Mouse (Mus musculus): ENCODE measurements around the gene Olfr641. TPM values are rescaled to one million over a fixed set of nuclear protein-coding genes. Genes with fewer than 3 reads are reported as not detected.

The Olfr641 gene
- polyA plus RNA-seq, 1 experiment from 2014 or later: not detected

GRCm38 (mm10) chr7:104071769-104072168 is 36.5 kb downstream of the Olfr641 start, which contains the start of gene Olfr644:
TSS of gene Olfr644 (minus strand) at chr7:104071869.
- no peak for ATAC-seq (ENCODE audit: low FRiP score)
- H3K4me1 ChIP-seq: no peaks in the 10 kb centered on the region
- WGBS: 75% methylated on average over 2 of the region's 2 CpGs
- no peak within 1 kb of the TSS for H3K9ac ChIP-seq (replicated peaks)
- no peak within 1 kb of the TSS for H3K4me2 ChIP-seq
- H3K4me3 ChIP-seq (replicated peaks): no peak within 1 kb of the TSS
- H3K27me3 ChIP-seq (replicated peaks): no peaks in the 10 kb centered on the region
- no peaks in the 10 kb centered on the region for H3K36me3 ChIP-seq
- no peaks in the 10 kb centered on the region for H3K9me3 ChIP-seq (replicated peaks)
- no peak within 1 kb of the TSS for H3K27ac ChIP-seq (replicated peaks)

- Histone ChIP-seq H3K36me3 (no peaks in the 10 kb centered on the region), H3K9ac (replicated peaks) (no peak within 1 kb of the TSS), H3K4me2 (no peak within 1 kb of the TSS), H3K27me3 (replicated peaks) (no peaks in the 10 kb centered on the region), H3K4me1 (no peaks in the 10 kb centered on the region), H3K27ac (replicated peaks) (no peak within 1 kb of the TSS), H3K4me3 (replicated peaks) (no peak within 1 kb of the TSS), H3K9me3 (replicated peaks) (no peaks in the 10 kb centered on the region)
- 75% methylated on average over 1 of the region's 1 CpGs for WGBS
- ATAC-seq (ENCODE audit: low FRiP score): no peak
Observed at GRCm38 (mm10) chr7:104085365-104085764, 50.1 kb downstream of the Olfr641 start, which contains the start of gene Olfr645. TSS of gene Olfr645 (minus strand) at chr7:104085465.

Other genes with a start within 250 kb of the Olfr641 start
- gene Olfr67, start 243.6 kb upstream of the Olfr641 start, polyA plus RNA-seq (2015; fragmentation: Nextera tagmentation; extraction: Ambion mirVana): not detected in 2 replicates
- gene Hbb-bt, start 221.4 kb upstream of the Olfr641 start, polyA plus RNA-seq (2015; fragmentation: Nextera tagmentation; extraction: Ambion mirVana): 1,593 and 1,794 TPM in 2 replicates
- 4,647 and 5,279 TPM in 2 replicates for gene Hbb-bs, start 207.3 kb upstream of the Olfr641 start, polyA plus RNA-seq (2015; fragmentation: Nextera tagmentation; extraction: Ambion mirVana)
- not detected in 2 replicates for gene Hbb-bh2, start 194.9 kb upstream of the Olfr641 start, polyA plus RNA-seq (2015; fragmentation: Nextera tagmentation; extraction: Ambion mirVana)
- gene Hbb-bh1, start 192.3 kb upstream of the Olfr641 start, polyA plus RNA-seq (2015; fragmentation: Nextera tagmentation; extraction: Ambion mirVana): 1.5 and 2.4 TPM in 2 replicates
- gene Hbb-y, start 182.2 kb upstream of the Olfr641 start, polyA plus RNA-seq (2015; fragmentation: Nextera tagmentation; extraction: Ambion mirVana): 141 and 250 TPM in 2 replicates
- gene Olfr66, start 149.2 kb upstream of the Olfr641 start, polyA plus RNA-seq (2015; fragmentation: Nextera tagmentation; extraction: Ambion mirVana): not detected in 2 replicates
- not detected in 2 replicates for gene Olfr64, start 141.0 kb upstream of the Olfr641 start, polyA plus RNA-seq (2015; fragmentation: Nextera tagmentation; extraction: Ambion mirVana)
- not detected in 2 replicates for gene Olfr65, start 132.0 kb upstream of the Olfr641 start, polyA plus RNA-seq (2015; fragmentation: Nextera tagmentation; extraction: Ambion mirVana)
- not detected in 2 replicates for gene Olfr631, start 106.6 kb upstream of the Olfr641 start, polyA plus RNA-seq (2015; fragmentation: Nextera tagmentation; extraction: Ambion mirVana)
- gene Olfr632, start 101.1 kb upstream of the Olfr641 start, polyA plus RNA-seq (2015; fragmentation: Nextera tagmentation; extraction: Ambion mirVana): not detected in 2 replicates
- gene Olfr633, start 91.0 kb upstream of the Olfr641 start, polyA plus RNA-seq (2015; fragmentation: Nextera tagmentation; extraction: Ambion mirVana): not detected in 2 replicates
- gene Olfr635, start 64.3 kb upstream of the Olfr641 start, polyA plus RNA-seq (2015; fragmentation: Nextera tagmentation; extraction: Ambion mirVana): 0.03 TPM in 1 of 2 replicates, not detected in the other
- not detected in 2 replicates for gene Olfr638, start 36.7 kb upstream of the Olfr641 start, polyA plus RNA-seq (2015; fragmentation: Nextera tagmentation; extraction: Ambion mirVana)
- gene Olfr639, start 18.1 kb upstream of the Olfr641 start, polyA plus RNA-seq (2015; fragmentation: Nextera tagmentation; extraction: Ambion mirVana): 0.03 TPM in 1 of 2 replicates, not detected in the other
- not detected in 2 replicates for gene Olfr640, start 9.9 kb upstream of the Olfr641 start, polyA plus RNA-seq (2015; fragmentation: Nextera tagmentation; extraction: Ambion mirVana)
- gene Olfr642, start 17.2 kb downstream of the Olfr641 start, polyA plus RNA-seq (2015; fragmentation: Nextera tagmentation; extraction: Ambion mirVana): not detected in 2 replicates
- not detected in 2 replicates for gene 4930516K23Rik, start 26.0 kb downstream of the Olfr641 start, polyA plus RNA-seq (2015; fragmentation: Nextera tagmentation; extraction: Ambion mirVana)
- not detected in 2 replicates for gene Olfr644, start 36.4 kb downstream of the Olfr641 start, polyA plus RNA-seq (2015; fragmentation: Nextera tagmentation; extraction: Ambion mirVana)
- not detected in 2 replicates for gene Olfr645, start 50.0 kb downstream of the Olfr641 start, polyA plus RNA-seq (2015; fragmentation: Nextera tagmentation; extraction: Ambion mirVana)
- gene Olfr646, start 69.4 kb downstream of the Olfr641 start, polyA plus RNA-seq (2015; fragmentation: Nextera tagmentation; extraction: Ambion mirVana): not detected in 2 replicates
- gene Ubqln5, start 94.4 kb downstream of the Olfr641 start, polyA plus RNA-seq (2015; fragmentation: Nextera tagmentation; extraction: Ambion mirVana): not detected in 2 replicates
- gene Olfr643, start 102.0 kb downstream of the Olfr641 start, polyA plus RNA-seq (2015; fragmentation: Nextera tagmentation; extraction: Ambion mirVana): not detected in 2 replicates
- not detected in 2 replicates for gene Ubqln3, start 107.8 kb downstream of the Olfr641 start, polyA plus RNA-seq (2015; fragmentation: Nextera tagmentation; extraction: Ambion mirVana)
- not detected in 2 replicates for gene Ubqlnl, start 115.1 kb downstream of the Olfr641 start, polyA plus RNA-seq (2015; fragmentation: Nextera tagmentation; extraction: Ambion mirVana)
- gene Olfm5, start 129.4 kb downstream of the Olfr641 start, polyA plus RNA-seq (2015; fragmentation: Nextera tagmentation; extraction: Ambion mirVana): not detected in 2 replicates
- 0.37 and 0.42 TPM in 2 replicates for gene Olfr648, start 147.9 kb downstream of the Olfr641 start, polyA plus RNA-seq (2015; fragmentation: Nextera tagmentation; extraction: Ambion mirVana)
- gene Olfr649, start 160.5 kb downstream of the Olfr641 start, polyA plus RNA-seq (2015; fragmentation: Nextera tagmentation; extraction: Ambion mirVana): not detected in 2 replicates
- gene Trim6, start 183.3 kb downstream of the Olfr641 start, polyA plus RNA-seq (2015; fragmentation: Nextera tagmentation; extraction: Ambion mirVana): 0.54 and 1.1 TPM in 2 replicates
- 0.72 and 2.2 TPM in 2 replicates for gene Trim34a, start 209.0 kb downstream of the Olfr641 start, polyA plus RNA-seq (2015; fragmentation: Nextera tagmentation; extraction: Ambion mirVana)

All from neural tube, embryonic 15.5 days (tissue).